Mouse (Mus musculus) kidney, adult 2 months (tissue): ENCODE results near the gene Bphl.

Experiments used
- CTCF ChIP-seq: fragments of 200-500 bp; conservative IDR thresholded peaks from 2 replicates; pipeline ENCODE4 v1.5.1; 2011; ENCODE audit warnings: low read depth, mild to moderate bottlenecking, control low read depth, low read length, moderate library complexity, mixed read lengths; ENCODE audit not compliant: insufficient read depth, insufficient read length
- POLR2A ChIP-seq: fragments of 200-500 bp; IDR thresholded peaks from one replicate; pipeline ENCODE4 v1.6.1; 2011; ENCODE audit warnings: low read depth, low read length, control low read depth

GRCm38 (mm10) chr13:34066351-34066750, 29.0 kb downstream of the Bphl start:
- no peak for TF ChIP-seq CTCF
- no peak for TF ChIP-seq POLR2A
